Mouse (Mus musculus) lung, embryonic 15.5 days (tissue): ENCODE data around the gene Os9. TPM values are rescaled to one million over a fixed set of nuclear protein-coding genes. Genes with fewer than 3 reads are reported as not detected.
"Not testable (repeated sequence)": the region's sequence is repeated elsewhere in the genome, so short reads cannot be mapped to it uniquely, and the experiment has no call there.

Source experiments
- ATAC-seq: fragments of 200-750 bp; cut with Nextera tagmentation; 2 replicates; pipeline ENCODE4 v1.8.0; 2017; ENCODE audit warnings: moderate number of reproducible peaks, borderline replicate concordance; ENCODE audit not compliant: low FRiP score, low TSS enrichment; ENCODE audit errors: extremely low read depth
- H3K27ac ChIP-seq: fragments of 300-500 bp; sonication (generic); 2 replicates; pipeline ENCODE4 v1.5.1; 2015; ENCODE audit warnings: moderate library complexity, mild to moderate bottlenecking, inconsistent platforms
- H3K27me3 ChIP-seq: fragments of 300-500 bp; sonication (generic); 2 replicates; pipeline ENCODE4 v1.6.1; 2015; ENCODE audit warnings: inconsistent platforms
- H3K36me3 ChIP-seq: fragments of 300-500 bp; sonication (generic); 2 replicates; pipeline ENCODE4 v1.6.1; 2015; ENCODE audit warnings: inconsistent platforms
- H3K4me1 ChIP-seq: fragments of 300-500 bp; sonication (generic); 2 replicates; pipeline ENCODE4 v1.6.1; 2015; ENCODE audit warnings: inconsistent platforms
- H3K4me2 ChIP-seq: fragments of 300-500 bp; sonication (generic); 2 replicates; pipeline ENCODE4 v1.6.1; 2015; ENCODE audit warnings: inconsistent platforms, mild to moderate bottlenecking, moderate library complexity
- H3K4me3 ChIP-seq: fragments of 300-500 bp; sonication (generic); 2 replicates; pipeline ENCODE4 v1.5.1; 2015; ENCODE audit warnings: mild to moderate bottlenecking, inconsistent platforms
- H3K9ac ChIP-seq: fragments of 300-500 bp; sonication (generic); 2 replicates; pipeline ENCODE4 v1.6.1; 2015; ENCODE audit warnings: inconsistent platforms
- H3K9me3 ChIP-seq: fragments of 300-500 bp; sonication (generic); 2 replicates; pipeline ENCODE4 v1.6.1; 2016; ENCODE audit warnings: inconsistent platforms
- WGBS: fragments of 180-500 bp; shearing (Covaris S2); methylation state at CpG from one replicate; pipeline ENCODE4 v1.1.7; 2015; 5-methylcytosine and 5-hydroxymethylcytosine counted together
- polyA plus RNA-seq: library from polyadenylated mRNA; unstranded; fragments of >200 nt; fragmentation: Nextera tagmentation; extraction: Ambion mirVana; gene quantifications from 2 replicates; pipeline ENCODE4 v1.2.1, GENCODE M21; 2015

The Os9 gene
- polyA plus RNA-seq, 1 experiment from 2014 or later: 101 TPM

DNA sequence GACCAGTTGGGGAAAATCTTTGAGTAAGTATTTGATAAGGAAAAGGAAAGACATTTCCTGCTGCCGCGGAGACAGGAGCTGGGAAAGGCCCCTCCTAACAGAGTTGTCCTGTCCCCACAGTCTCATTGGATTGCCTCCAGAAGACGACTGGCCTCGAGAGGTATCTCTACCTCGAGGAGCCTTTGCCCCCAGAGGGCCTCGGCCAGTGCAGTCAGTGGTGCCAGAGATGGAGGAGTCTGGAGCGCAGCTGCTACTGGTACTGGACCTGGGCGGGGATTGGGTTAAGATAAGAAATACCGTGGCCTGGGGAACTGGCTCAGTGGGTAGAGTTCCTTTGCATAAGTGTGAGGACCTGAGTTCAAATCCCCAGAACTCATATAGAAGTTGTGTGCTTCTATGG lies 55.0 kb downstream of the Os9 start:
- H3K4me3 ChIP-seq: no peak overlapping the region
- H3K4me2 ChIP-seq: no peak overlapping the region
- peaks cover 11% of the 10 kb centered on the region for H3K27me3 ChIP-seq
- ATAC-seq: no peak
- no peak overlapping the region for H3K27ac ChIP-seq
- H3K36me3 ChIP-seq: peaks cover 39% of the 10 kb centered on the region
- peaks cover 28% of the 10 kb centered on the region for H3K4me1 ChIP-seq
- H3K9ac ChIP-seq: no peak overlapping the region
- H3K9me3 ChIP-seq: no peaks in the 10 kb centered on the region
- WGBS: 73% methylated on average over 9 of the region's 9 CpGs

DNA sequence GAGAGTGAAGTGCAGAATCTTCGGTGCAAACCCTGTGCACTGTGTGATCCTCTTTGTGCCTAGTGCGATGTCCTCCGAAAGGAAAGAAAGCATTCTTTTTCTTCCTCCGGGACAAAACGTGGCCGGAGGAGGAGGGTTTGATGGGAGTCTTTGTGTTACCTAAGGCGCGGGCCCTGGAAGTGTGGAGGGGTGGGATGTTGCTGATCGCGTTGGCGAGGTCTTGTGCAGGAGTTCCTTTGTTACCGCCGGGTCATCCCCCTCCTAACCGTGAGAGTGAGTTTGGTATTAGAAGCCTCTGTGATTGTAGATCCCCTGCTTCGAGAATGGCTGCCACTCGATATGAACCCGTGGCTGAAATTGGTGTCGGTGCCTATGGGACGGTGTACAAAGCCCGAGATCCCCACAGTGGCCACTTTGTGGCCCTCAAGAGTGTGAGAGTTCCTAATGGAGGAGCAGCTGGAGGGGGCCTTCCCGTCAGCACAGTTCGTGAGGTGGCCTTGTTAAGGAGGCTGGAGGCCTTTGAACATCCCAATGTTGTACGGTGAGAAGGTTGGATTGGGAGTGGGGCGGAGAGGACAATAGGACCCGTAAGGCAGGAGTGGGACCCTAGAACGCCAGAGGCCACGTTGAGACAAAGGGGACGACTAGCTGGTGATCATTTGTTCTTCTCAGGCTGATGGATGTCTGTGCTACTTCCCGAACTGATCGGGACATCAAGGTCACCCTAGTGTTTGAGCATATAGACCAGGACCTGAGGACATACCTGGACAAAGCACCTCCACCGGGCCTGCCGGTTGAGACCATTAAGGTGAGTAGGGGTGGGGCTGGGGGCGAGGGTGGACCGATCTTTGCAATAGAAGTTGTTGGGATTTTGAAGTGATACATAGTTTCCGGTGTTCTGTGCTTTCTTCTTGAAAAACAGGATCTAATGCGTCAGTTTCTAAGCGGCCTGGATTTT lies 56.7 kb downstream of the Os9 start:
- peak overlapping the region; percentile 68 for H3K4me2 ChIP-seq
- H3K27me3 ChIP-seq: peaks cover 26% of the 10 kb centered on the region
- peak overlapping the region; percentile 87 for H3K27ac ChIP-seq
- peaks cover 34% of the 10 kb centered on the region for H3K4me1 ChIP-seq
- H3K9ac ChIP-seq: peak overlapping the region; percentile 97
- H3K9me3 ChIP-seq: no peaks in the 10 kb centered on the region
- peaks cover 39% of the 10 kb centered on the region for H3K36me3 ChIP-seq
- ATAC-seq: no peak
- 6% methylated on average over 37 of the region's 37 CpGs for WGBS
- peak overlapping the region; percentile 85 for H3K4me3 ChIP-seq

DNA sequence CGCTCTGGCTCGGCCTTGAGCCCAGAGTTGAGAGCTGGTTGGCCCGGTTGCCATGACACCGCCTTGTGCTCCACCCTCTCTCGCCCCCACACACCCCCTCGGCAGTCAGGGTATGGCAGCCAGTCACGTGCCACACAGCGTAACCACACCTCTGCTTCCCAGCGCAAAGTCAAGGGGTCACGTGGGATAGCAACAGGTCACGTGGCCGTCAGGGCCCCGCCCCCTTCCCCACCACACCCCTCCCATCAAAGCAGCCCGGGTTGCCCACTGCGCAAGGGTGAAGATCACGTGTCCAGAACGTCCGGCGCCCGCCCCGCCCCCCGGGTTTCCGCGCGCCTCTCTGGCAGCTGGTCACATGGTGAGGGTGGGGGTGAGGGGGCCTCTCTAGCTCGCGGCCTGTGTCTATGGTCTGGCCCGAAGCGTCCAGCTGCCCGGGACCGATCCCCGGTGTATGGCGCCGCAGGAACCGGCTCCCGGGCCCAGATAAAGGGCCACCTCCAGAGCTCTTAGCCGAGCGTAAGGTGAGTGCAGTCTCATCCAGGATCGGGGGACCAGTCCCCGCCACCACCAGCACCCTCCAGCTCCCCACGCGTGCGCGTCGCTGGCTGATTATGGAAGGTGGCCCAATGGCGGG lies 57.6 kb downstream of the Os9 start, which contains the start of gene Cdk4:
Cdk4 (plus strand) TSS at position 296 of the 634 bp plus-strand sequence.
- peaks cover 34% of the 10 kb centered on the region for H3K4me1 ChIP-seq
- ATAC-seq: peak; percentile 93
- H3K4me3 ChIP-seq: peak within 1 kb of the TSS; percentile 85
- under 1% methylated on average over 46 of the region's 46 CpGs for WGBS
- H3K9ac ChIP-seq: peak within 1 kb of the TSS; percentile 97
- H3K27me3 ChIP-seq: peaks cover 31% of the 10 kb centered on the region
- peak within 1 kb of the TSS; percentile 68 for H3K4me2 ChIP-seq
- peaks cover 36% of the 10 kb centered on the region for H3K36me3 ChIP-seq
- no peaks in the 10 kb centered on the region for H3K9me3 ChIP-seq
- H3K27ac ChIP-seq: peak within 1 kb of the TSS; percentile 87

DNA sequence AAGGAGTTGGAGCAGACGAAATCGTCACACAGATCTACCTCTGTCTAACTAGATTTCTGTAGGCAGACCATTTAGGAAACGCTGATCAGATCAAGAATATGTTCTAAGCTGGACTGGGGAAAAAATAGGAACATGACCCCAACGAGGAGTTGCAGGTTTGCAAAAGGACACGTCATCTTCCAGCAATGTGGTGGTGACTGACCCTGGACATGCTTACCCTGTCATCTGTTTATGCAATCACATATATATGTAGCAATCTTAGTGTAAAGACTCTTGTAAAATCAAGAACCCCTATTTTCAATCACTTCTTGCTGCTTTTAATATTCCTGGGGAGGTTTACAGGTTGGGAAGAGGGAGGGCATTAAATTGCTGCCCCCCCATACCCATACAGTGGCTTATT lies 58.4 kb downstream of the Os9 start:
- H3K27me3 ChIP-seq: peaks cover 31% of the 10 kb centered on the region
- peaks cover 28% of the 10 kb centered on the region for H3K36me3 ChIP-seq
- no peak overlapping the region for H3K9ac ChIP-seq
- H3K4me1 ChIP-seq: peaks cover 30% of the 10 kb centered on the region; the same call in 1 of the 2 replicates
- WGBS: 68% methylated on average over 5 of the region's 5 CpGs
- peak overlapping the region; percentile 68; the same call in 1 of the 2 replicates for H3K4me2 ChIP-seq
- no peaks in the 10 kb centered on the region for H3K9me3 ChIP-seq
- ATAC-seq: no peak
- no peak overlapping the region for H3K27ac ChIP-seq
- no peak overlapping the region for H3K4me3 ChIP-seq

DNA sequence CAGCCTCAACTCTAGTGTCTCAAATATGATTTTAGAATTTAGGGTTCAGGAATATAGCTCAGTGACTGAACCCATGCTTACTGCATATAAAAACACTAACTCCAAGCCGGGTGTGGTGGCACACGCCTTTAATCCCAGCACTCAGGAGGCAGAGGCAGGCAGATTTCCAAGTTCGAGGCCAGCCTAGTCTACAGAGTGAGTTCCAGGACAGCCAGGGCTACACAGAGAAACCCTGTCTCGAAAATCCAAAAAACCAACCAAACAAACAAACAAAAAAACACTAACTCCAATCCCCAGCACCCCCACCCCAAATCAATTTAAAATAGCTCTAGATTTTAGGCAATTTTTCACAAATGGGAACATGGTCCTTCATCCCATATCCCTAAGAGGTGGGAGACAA lies 58.8 kb downstream of the Os9 start:
- not testable (repeated sequence) for H3K4me3 ChIP-seq, H3K9me3 ChIP-seq, H3K9ac ChIP-seq, ATAC-seq, H3K4me2 ChIP-seq, H3K27ac ChIP-seq
- 82% methylated on average over 4 of the region's 4 CpGs for WGBS
- H3K27me3 ChIP-seq: peaks cover 31% of the 10 kb centered on the region
- peaks cover 28% of the 10 kb centered on the region for H3K36me3 ChIP-seq
- peaks cover 30% of the 10 kb centered on the region; the same call in 1 of the 2 replicates for H3K4me1 ChIP-seq

DNA sequence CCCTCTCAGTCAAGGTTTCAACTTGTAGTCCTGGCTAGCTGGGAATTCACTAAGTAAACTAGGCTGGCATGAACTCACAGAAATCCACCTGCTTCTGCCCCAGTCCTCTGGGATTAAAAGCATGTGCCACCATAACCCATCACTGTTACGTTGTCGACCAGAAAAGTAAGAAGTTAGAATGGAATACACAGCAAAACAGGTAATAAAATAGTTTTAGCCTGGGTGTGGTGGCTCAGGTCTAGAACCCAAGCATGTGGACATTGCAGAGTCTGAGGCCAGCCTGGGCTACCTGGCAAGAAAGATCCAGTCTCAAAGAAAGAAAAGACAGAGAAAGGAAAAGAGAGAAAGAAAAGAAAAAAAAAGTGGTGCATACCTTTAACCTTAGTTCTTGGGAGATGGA lies 59.4 kb downstream of the Os9 start:
- Histone ChIP-seq H3K27ac (no peak overlapping the region), H3K9me3 (no peaks in the 10 kb centered on the region), H3K4me2 (no peak overlapping the region), H3K36me3 (peaks cover 24% of the 10 kb centered on the region), H3K4me1 (peaks cover 30% of the 10 kb centered on the region; the same call in 1 of the 2 replicates), H3K27me3 (peaks cover 31% of the 10 kb centered on the region), H3K9ac (no peak overlapping the region), H3K4me3 (no peak overlapping the region)
- 70% methylated on average over 2 of the region's 2 CpGs for WGBS
- ATAC-seq: no peak

DNA sequence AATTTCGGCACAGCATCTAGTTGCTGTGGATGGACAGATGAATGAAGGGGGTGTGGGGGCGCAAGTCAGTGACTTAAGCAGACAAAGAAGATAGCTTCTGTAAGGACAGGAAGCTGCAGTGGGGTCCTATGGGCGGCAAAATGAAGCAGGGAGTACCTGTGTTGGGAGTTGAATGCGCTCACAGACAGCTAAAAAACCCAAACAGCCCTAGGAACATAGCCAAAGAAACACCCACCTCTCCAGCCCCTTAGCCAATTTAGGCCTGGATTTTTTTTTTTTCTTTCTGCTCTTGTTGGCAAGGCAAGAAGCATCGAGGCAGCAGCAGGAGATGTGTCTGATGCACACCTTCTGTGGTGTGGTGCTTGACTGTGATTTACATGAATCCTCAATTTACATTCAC lies 59.8 kb downstream of the Os9 start:
- H3K4me2 ChIP-seq: no peak overlapping the region
- no peak for ATAC-seq
- no peaks in the 10 kb centered on the region for H3K9me3 ChIP-seq
- H3K4me1 ChIP-seq: peaks cover 30% of the 10 kb centered on the region; the same call in 1 of the 2 replicates
- no peak overlapping the region for H3K9ac ChIP-seq
- no peak overlapping the region for H3K4me3 ChIP-seq
- no peak overlapping the region for H3K27ac ChIP-seq
- WGBS: 44% methylated on average over 5 of the region's 5 CpGs
- H3K27me3 ChIP-seq: peaks cover 31% of the 10 kb centered on the region
- H3K36me3 ChIP-seq: peaks cover 24% of the 10 kb centered on the region

DNA sequence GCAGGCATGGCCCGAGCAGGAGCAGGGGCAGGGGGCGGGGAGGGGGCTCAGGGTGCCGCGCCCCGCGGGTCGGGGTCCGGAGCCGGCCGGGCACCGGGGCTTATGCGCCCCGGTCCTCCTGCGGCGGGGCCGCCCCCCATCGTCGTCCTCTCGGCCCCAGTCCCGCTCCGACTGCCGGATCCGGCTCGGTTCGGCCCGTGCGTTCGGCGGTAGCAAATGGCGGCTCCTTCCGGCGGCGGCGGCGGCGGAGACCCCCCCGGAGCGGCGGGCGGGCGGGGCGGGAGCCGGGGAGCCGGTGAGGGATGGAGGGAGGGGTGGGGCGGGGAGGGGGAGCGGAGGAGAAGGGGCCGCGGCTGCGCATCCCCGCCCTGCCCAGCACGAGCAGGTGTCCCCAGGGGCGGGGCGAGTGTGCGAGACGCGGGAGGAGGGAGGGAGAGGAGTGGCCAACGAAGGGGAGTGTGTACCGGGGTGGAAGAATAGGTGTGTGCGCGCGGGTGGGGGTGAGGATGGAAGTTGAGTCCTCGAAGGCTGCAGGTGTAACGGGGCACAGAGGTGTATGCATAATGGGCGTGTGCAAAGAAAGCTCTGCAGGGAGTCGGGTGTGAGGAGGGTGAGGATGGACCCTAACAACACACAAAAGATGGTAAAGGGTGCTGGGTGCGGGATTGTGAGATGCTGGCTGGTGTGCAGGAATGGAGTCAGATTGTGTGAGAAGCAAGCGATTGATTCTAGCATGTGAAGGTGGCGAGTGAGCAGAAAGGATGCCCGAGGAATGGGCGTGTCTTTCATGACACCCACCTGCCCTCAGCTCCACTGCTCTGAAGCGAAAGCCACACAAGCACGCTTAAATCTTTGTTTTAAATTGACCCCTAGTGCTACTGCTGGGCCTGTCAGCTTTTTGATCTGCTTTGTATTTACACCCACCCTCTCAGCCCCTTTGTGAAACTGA lies 60.7 kb downstream of the Os9 start, which contains the start of gene March9:
March9 (minus strand) TSS at position 217 of the 949 bp plus-strand sequence.
- peaks cover 29% of the 10 kb centered on the region; the same call in 1 of the 2 replicates for H3K4me1 ChIP-seq
- H3K27me3 ChIP-seq: peaks cover 31% of the 10 kb centered on the region
- ATAC-seq: 0 out of 2 replicates have a peak, but pooled peaks have one; percentile 24
- H3K4me2 ChIP-seq: peak within 1 kb of the TSS; percentile 98
- under 1% methylated on average over 51 of the region's 72 CpGs for WGBS
- peak within 1 kb of the TSS; percentile 68 for H3K9ac ChIP-seq
- H3K9me3 ChIP-seq: no peaks in the 10 kb centered on the region
- H3K27ac ChIP-seq: peak within 1 kb of the TSS; percentile 27
- H3K36me3 ChIP-seq: peaks cover 21% of the 10 kb centered on the region
- H3K4me3 ChIP-seq: peak within 1 kb of the TSS; percentile 72

DNA sequence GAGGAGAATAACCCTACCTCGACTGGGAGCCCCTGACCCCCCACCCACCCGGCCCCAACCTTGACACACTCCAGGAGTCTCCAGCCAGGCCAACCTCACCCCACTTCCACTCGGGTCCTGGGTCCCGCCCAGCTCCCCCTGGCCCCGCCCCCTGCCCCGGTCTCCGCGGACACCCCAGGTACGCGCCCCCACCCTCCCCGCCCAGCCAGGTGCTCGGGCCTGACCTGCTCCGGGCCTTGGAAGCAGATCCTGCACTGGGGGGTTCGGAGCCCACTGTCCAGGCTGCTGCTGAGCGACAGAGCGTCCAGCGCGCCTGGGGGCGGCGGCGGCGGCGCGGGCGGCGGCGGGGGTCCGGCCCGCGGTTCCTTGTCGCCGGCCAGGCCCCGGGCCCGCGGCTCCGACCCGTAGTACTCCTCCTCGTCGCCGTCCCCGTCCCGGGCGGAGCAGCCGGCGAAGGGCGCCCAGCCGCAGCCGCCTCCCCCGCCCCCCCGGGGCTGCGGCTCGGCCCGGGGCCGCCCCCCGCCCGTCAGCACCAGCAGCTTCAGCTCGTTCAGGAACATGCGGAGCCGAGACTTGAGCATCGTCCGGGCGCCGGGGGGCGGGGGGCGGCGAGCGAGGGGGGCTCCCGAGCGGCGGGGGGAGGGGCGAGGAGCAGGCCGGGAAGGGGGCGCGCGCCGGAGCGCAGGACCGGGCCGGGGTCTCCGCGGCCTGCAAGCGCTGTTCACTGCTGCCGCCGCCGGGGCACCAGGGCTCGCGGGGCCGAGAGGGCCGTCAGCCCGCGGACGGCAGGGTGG lies 61.6 kb downstream of the Os9 start:
- H3K9me3 ChIP-seq: no peaks in the 10 kb centered on the region
- H3K36me3 ChIP-seq: peaks cover 16% of the 10 kb centered on the region
- H3K4me3 ChIP-seq: peak overlapping the region; percentile 72
- peaks cover 31% of the 10 kb centered on the region for H3K27me3 ChIP-seq
- no peak for ATAC-seq
- H3K4me1 ChIP-seq: peaks cover 23% of the 10 kb centered on the region; the same call in 1 of the 2 replicates
- H3K27ac ChIP-seq: peak overlapping the region; percentile 27
- peak overlapping the region; percentile 98 for H3K4me2 ChIP-seq
- WGBS: under 1% methylated on average over 59 of the region's 92 CpGs
- peak overlapping the region; percentile 68 for H3K9ac ChIP-seq

DNA sequence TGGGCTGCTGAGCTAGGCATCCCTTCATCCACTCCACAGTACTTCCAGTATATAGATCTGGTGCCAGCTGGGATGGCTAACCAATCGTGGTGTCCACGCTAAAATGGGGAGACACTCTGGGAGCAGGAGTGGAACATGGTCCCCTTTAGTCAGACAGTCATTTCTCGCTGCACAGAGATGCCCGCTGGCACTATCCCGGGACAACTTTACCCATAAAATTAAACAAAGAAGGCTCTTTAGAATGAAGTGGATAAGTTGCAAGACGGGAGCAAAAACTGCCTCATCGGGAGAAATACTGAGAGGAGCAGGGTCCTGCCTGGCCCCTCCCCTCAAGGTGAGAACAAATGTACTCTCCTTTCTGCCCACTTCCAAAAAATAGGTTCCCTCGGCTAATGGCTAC lies 62.2 kb downstream of the Os9 start:
- H3K4me1 ChIP-seq: peaks cover 23% of the 10 kb centered on the region; the same call in 1 of the 2 replicates
- H3K4me3 ChIP-seq: peak overlapping the region; percentile 72
- no peaks in the 10 kb centered on the region for H3K9me3 ChIP-seq
- 11% methylated on average over 8 of the region's 8 CpGs for WGBS
- H3K36me3 ChIP-seq: peaks cover 16% of the 10 kb centered on the region
- H3K27ac ChIP-seq: no peak overlapping the region
- H3K27me3 ChIP-seq: peaks cover 31% of the 10 kb centered on the region
- H3K9ac ChIP-seq: peak overlapping the region; percentile 68; the same call in 1 of the 2 replicates
- H3K4me2 ChIP-seq: peak overlapping the region; percentile 98
- no peak for ATAC-seq
